Mouse (Mus musculus) megakaryocyte, adult 5-6 weeks (primary cell): Measurements from ENCODE around the gene Smco2. TPM values are rescaled to one million over a fixed set of nuclear protein-coding genes. Genes with fewer than 3 reads are reported as not detected.

Source experiments
- ATAC-seq: 2 replicates; pipeline ENCODE4 v1.8.0; 2016; ENCODE audit warnings: mild to moderate bottlenecking, inconsistent platforms; ENCODE audit not compliant: poor library complexity, severe bottlenecking
- total RNA-seq, 2 experiments: library from RNA; stranded (forward) in 1 of 2; stranded (reverse) in 1 of 2; fragments of 153-499, 151-499 nt in 1 of 2; fragments of 221-1000, 200-1000 nt in 1 of 2; gene quantifications; 2 replicates each; pipeline versions ENCODE4 v1.2.3 to v1.2.4; 2015 to 2017

The Smco2 gene
- total RNA-seq (2015) (not detected in 2 replicates), total RNA-seq (2017) (not detected in 2 replicates)

DNA sequence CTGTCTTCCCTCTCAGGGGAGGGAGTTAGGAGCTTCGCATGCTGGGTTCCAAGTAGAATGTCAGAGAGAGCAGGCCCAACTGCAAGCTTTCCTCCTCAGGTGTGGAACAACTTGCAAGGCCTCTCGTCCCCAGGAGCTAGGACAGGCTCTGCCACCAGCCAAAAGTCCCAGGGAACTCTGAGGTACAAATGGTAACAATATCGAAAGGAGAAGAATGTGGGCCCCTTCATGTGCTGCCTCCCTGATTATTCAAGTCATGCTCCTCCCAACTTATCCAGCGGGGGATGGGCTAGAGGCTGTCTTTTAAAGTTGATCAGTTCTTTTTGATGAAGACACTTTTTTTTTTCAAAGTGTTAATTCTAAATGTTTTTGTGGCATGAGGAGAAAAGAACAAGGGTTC, at the start of gene Smco2:
Gene Smco2 (plus strand): TSS at position 55 of the 400 bp plus-strand sequence.
- no peak for ATAC-seq

- ATAC-seq, result no peak
Measured at GRCm38 (mm10) chr6:146809991-146810390, 39.9 kb upstream of the Smco2 start.

- ATAC-seq, result no peak
Measured at GRCm38 (mm10) chr6:146813007-146813406, 36.9 kb upstream of the Smco2 start.

GRCm38 (mm10) chr6:146820177-146820965, 29.5 kb upstream of the Smco2 start:
- no peak for ATAC-seq

DNA sequence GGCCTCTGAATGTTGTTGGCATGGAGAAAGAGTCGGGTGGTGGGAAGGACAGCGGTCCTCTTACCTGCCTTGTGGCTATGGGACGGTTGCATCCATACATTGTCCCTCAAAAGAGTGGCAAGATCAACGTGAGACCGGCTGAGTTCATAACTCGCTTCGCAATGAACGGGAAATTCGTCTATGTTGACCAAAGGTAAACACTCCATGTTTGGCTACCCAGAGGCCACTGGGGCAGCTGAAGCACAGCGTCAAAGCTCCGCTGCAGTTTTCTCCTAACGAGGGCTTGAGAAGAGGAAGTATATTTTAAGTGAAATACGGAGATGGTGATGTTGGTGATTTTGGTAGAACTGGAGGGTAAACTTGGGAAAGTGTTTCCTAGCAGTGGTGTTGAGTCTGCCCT, 27.9 kb upstream of the Smco2 start:
- no peak for ATAC-seq

GRCm38 (mm10) chr6:146824727-146825486, 25.0 kb upstream of the Smco2 start:
- peak; percentile 94 for ATAC-seq

- ATAC-seq, result no peak
Measured at GRCm38 (mm10) chr6:146825487-146825773, 24.5 kb upstream of the Smco2 start.

- no peak for ATAC-seq
Measured at GRCm38 (mm10) chr6:146831320-146831719, 18.6 kb upstream of the Smco2 start.

DNA sequence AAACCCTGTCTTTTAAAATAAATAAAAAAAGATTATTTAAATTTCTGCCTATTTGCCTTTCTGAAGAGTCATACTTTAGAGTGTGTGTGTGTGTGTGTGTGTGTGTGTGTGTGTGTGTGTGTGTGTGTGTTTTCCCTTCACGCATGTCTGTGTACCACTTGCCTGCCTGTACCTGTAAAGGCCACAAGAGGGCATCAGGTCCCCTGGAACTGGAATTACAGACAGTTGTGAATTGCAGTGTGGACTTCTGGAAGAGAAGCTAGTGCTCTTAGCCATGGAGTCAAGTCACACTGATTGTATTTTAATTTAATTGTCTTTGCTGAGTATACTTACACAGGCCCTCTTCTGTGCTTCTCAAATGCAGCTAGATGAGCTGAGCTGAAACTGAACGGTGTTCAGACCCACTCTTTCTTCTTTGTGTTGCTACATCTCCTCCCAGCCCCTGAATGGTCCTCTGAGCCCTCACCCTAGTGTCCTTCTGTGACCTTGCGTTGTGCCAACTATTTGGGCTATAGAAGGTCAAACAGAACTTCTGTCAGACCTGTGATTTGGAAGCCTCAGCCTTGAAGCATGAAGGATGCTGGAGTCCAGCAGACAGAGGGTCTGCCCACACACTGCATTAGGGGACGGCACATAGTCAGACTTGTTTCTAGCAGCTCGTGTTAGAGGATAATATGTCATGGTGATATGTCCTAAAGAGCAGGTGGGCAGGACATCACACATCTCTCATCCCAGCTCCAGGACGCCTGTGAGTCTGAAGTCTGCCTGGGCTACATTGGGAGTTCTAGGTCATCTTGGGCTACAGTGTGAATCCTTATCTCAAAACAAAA, 16.2 kb upstream of the Smco2 start:
- peak; percentile 87 for ATAC-seq

GRCm38 (mm10) chr6:146834342-146834741, 15.6 kb upstream of the Smco2 start:
- peak; percentile 55 for ATAC-seq

DNA sequence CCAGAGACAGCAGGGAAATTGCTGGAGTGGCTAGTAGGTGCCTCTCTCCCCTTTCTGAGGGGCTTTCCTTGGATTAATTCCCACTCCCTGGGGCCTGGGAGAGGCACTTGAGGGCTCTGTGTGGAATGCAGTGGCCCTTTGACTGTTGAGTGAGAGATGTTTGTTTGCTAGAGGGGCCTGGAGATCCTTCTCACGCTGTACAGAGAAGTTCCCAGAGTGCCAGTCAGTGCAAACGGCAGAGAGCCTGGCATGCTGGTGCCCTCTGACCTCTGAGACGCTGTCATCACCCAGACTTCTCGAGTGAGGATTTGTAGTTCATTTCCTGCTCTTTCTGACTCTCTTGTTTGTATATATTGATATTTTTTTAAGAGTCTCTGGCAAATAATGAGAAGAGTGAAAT, 14.1 kb upstream of the Smco2 start:
- ATAC-seq, result no peak

DNA sequence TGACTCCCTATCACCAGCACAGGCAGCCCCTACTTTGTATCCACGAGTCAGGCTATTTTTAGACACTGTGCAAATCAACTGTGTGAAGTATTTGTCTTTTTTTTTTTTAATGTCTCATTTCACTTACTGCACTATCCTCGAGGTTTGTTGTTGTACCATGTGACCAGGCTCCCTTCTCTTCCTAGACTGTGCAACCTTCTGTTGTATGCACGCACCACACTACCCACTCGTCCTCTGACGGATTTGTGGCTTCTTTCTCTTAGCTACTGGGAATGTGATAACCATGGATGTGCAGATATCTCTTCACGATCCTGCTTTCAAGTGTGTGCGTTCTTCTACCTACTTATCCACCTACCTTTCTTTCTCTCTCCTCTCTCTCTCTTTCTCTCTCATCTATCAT, 12.6 kb upstream of the Smco2 start:
- ATAC-seq, result no peak

- ATAC-seq, result no peak
Measured at GRCm38 (mm10) chr6:146838366-146838765, 11.5 kb upstream of the Smco2 start.

GRCm38 (mm10) chr6:146838863-146839262, 11.0 kb upstream of the Smco2 start:
- no peak for ATAC-seq

- no peak for ATAC-seq
Measured at GRCm38 (mm10) chr6:146844867-146845266, 5.0 kb upstream of the Smco2 start.

GRCm38 (mm10) chr6:146845347-146845746, 4.6 kb upstream of the Smco2 start:
- no peak for ATAC-seq

GRCm38 (mm10) chr6:146845961-146846750, 3.7 kb upstream of the Smco2 start:
- no peak for ATAC-seq

DNA sequence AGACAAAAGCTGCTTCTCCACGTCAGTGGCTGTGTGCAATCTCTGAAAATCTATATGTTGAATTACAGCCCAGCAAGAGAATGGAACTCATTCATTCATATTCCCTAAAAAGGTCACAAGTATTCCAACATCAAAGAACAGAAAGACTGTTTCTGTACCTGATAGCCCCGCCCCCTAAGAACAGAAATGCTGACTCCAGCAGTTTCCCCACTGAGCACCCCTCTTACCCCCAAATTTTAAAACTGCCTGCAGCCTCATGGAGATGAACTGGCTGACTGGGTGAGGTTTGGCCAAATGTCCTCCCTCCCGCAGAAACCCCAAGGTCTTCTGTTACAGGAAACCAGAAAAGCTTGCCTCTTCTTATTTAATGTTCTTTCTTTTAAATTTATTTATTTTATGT, 2.5 kb upstream of the Smco2 start:
- no peak for ATAC-seq

DNA sequence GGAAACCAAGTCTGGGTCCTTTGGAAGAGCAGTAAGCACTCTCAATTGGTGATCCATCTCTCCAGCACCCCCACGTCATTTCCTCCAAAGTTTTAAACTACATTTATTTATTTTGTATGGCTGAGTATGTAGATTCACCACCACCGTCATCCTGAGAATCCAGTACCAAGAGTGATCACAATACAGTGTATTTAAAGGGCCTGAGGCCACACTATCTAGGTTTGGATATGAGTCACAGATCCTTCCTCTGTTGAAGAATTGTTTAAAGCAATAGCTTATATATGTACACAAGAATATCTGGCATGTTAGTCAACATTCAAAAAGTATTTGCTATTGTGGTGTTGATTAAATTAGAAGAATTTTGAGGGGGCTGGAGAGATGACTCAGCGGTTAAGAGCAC, 1.6 kb upstream of the Smco2 start:
- no peak for ATAC-seq

DNA sequence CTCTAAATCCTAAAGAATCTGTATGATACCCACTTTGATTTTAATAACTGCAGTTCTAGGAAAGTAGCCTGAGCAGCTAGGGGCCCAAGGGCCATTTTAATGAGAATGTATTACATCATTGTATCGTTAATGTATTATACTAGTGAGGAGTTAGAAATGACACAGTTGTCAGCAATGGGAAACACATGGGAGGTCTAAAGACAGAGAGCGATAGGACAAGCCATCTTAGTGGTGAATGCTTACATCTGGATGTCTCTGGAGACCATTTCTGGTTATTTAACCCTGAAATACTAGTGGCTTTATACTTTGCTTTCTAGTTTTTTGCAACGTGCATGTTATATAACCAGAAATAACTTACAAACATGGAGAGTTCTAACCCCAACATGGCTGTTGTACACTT, 2.0 kb downstream of the Smco2 start:
- no peak for ATAC-seq

DNA sequence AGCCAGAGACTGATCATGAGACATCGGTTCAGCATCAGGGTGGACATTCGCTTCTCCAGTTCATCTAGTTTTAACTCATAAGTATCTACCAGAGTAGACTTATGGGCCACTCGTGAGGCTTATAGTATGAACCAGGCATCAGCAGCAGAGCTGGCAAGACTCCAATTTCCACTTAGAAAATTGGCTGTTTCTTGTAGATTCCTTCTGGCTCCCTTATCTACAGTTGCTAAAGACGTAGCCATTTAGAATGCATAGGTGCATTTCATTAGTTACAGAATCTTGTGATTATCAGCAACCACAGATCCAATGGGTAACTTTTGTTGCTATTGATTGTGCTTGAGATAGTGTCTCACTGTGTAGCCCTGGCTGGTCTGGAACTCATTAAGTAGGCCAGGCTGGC, 2.8 kb downstream of the Smco2 start:
- no peak for ATAC-seq
